Mouse (Mus musculus) lung, postnatal 0 days (tissue): Measurements from ENCODE around the gene Pgpep1l.

Experiments
- CTCF ChIP-seq: IDR thresholded peaks from 2 replicates; pipeline ENCODE4 v1.5.1; 2016; ENCODE audit warnings: antibody characterized with exemption, mild to moderate bottlenecking
- EP300 ChIP-seq: IDR thresholded peaks from 2 replicates; pipeline ENCODE4 v1.6.1; 2016; ENCODE audit warnings: antibody characterized with exemption, mild to moderate bottlenecking, control low read depth

GRCm38 (mm10) chr7:68199609-68200008, 64.4 kb downstream of the Pgpep1l start:
- no peak for TF ChIP-seq EP300
- no peak for TF ChIP-seq CTCF
